ENCODE assay signal across 34 mouse cellular contexts in genomic region chr9:52097386-52097785, GRCm38 (mm10).
"Had no signal": no experiment of that assay in that cellular context is flagged by ENCODE, and none has a peak within 500 bp of the region (broad histone marks: within the 10 kb centered on the region; RNA-seq: fewer than 3 reads in every experiment).

No protein-coding gene starts in this region.

- H3K27ac ChIP-seq: heart, embryonic 10.5 days; heart, embryonic 13.5 days; heart, embryonic 15.5 days; hindbrain, embryonic 10.5 days; hindbrain, embryonic 12.5 days; hindbrain, embryonic 13.5 days; hindbrain, embryonic 14.5 days; hindbrain, embryonic 15.5 days; hindbrain, postnatal 0 days; intestine, embryonic 15.5 days; kidney, embryonic 15.5 days; kidney, postnatal 0 days; layer of hippocampus, adult 2 months; left cerebral cortex, adult 2 months had no signal

- H3K9ac ChIP-seq: heart, embryonic 12.5 days; heart, embryonic 13.5 days; heart, embryonic 15.5 days; hindbrain, embryonic 12.5 days; hindbrain, embryonic 13.5 days; hindbrain, embryonic 14.5 days; hindbrain, embryonic 15.5 days; intestine, embryonic 15.5 days; kidney, embryonic 15.5 days had no signal

- ATAC-seq: hindbrain, embryonic 16.5 days; hindbrain, postnatal 0 days; inflammation-experienced regulatory T-cells, adult 6 months; intestine, embryonic 15.5 days; intestine, postnatal 0 days had no signal

- H3K9me3 ChIP-seq: heart, embryonic 10.5 days; heart, embryonic 12.5 days; heart, embryonic 13.5 days; heart, embryonic 15.5 days; hindbrain, embryonic 10.5 days; hindbrain, embryonic 12.5 days; hindbrain, embryonic 13.5 days; hindbrain, embryonic 15.5 days; intestine, embryonic 15.5 days; kidney, embryonic 15.5 days had no signal

- H3K36me3 ChIP-seq: heart, embryonic 10.5 days; heart, embryonic 12.5 days; heart, embryonic 13.5 days; heart, embryonic 15.5 days; hindbrain, embryonic 12.5 days; hindbrain, embryonic 15.5 days; intestine, embryonic 15.5 days; kidney, embryonic 15.5 days had no signal

- H3K4me3 ChIP-seq: heart, embryonic 10.5 days; heart, embryonic 12.5 days; heart, embryonic 13.5 days; heart, embryonic 15.5 days; hindbrain, embryonic 10.5 days; hindbrain, embryonic 12.5 days; hindbrain, embryonic 13.5 days; hindbrain, embryonic 15.5 days; intestine, embryonic 15.5 days; kidney, embryonic 15.5 days; layer of hippocampus, adult 2 months; left cerebral cortex, adult 2 months had no signal

- H3K4me2 ChIP-seq: heart, embryonic 11.5 days; heart, embryonic 12.5 days; heart, embryonic 13.5 days; heart, embryonic 15.5 days; hindbrain, embryonic 12.5 days; hindbrain, embryonic 13.5 days; hindbrain, embryonic 14.5 days; hindbrain, embryonic 15.5 days; intestine, embryonic 15.5 days; kidney, embryonic 15.5 days had no signal

- H3K4me1 ChIP-seq: hindbrain, embryonic 15.5 days had no signal

- DNase-seq: heart, postnatal 10 days; heart, postnatal 14 days; heart, postnatal 36 days; heart, postnatal 4 days; kidney, adult 11 months; kidney, adult 18-20 months; kidney, adult 2 months; kidney, adult 8-10 months; kidney, adult 9 months; kidney, postnatal 10 days; kidney, postnatal 14 days; kidney, postnatal 36 days; kidney, postnatal 4 days; layer of hippocampus, adult 9-11 months; layer of hippocampus, postnatal 36 days had no signal

- H3K27me3 ChIP-seq: heart, embryonic 12.5 days; heart, embryonic 13.5 days; heart, embryonic 15.5 days; hindbrain, embryonic 12.5 days; hindbrain, embryonic 13.5 days; hindbrain, embryonic 15.5 days; kidney, embryonic 15.5 days had no signal
